Mouse (Mus musculus): ENCODE data around the gene Prl7b1.

Prl7b1 gene

DNA sequence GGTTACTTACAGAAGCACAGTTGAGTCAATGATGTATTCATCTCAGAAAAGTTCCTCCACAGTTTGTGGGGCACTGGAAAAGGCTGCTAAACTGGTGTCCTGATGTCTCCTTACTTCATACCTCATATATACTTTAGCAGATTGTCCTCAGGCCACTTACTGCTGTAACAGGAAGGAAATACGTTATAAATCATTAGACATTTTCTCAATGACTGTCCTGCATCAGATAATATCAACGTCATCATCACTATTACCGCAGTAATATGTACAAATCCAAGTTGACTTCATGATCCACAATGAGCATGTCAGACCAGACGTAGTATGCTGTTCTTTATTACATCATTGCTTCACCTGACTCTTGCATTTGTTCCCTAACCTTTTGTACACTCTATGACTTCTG lies at the start of gene Prl7b1:
Gene Prl7b1, minus strand, starts transcription at position 101 of the 400 bp plus-strand sequence.
- no peak for DNase-seq

DNA sequence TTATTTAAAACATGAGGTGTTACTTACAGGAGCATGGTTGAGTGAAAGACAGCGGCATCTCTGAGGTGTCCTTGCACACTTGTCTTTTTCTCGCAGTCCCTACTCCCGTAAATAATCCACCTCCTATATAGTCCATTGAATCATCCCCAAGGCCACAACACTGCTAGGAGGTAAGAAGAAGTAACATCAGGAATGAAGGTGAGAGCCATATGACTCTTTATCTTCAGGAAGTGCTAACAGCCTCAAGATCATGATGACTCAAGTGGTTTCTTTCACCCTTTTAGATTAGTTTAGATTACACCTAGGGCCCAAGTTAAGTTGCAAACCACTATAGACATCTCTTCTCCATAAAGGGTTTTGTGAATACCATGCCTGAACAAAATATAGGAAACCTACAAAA lies 32.0 kb upstream of the Prl7b1 start, which contains the start of gene Prl7a1:
Gene Prl7a1, minus strand, starts transcription at position 101 of the 400 bp plus-strand sequence.
- DNase-seq: no peak

DNA sequence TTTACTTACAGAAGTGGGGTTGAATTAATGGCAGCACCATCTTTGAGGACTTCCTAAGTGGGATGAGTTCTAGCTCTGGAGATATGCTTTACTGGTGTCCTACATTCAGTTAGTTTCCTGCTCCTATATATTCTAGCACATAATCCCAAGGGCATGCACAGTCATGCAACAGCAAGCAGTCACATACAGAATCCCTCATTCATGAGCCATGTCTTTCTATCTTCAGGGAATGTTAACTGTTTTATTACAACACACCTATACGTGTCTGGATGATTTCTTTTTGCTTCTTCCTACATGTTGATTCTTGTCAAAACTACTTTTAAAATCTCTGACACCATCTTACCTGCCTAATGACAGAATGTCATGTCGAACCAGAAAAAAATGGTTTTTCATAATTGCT lies 28.3 kb downstream of the Prl7b1 start, which contains the start of gene Prl8a1:
Gene Prl8a1, minus strand, starts transcription at position 101 of the 400 bp plus-strand sequence.
- no peak for DNase-seq

DNA sequence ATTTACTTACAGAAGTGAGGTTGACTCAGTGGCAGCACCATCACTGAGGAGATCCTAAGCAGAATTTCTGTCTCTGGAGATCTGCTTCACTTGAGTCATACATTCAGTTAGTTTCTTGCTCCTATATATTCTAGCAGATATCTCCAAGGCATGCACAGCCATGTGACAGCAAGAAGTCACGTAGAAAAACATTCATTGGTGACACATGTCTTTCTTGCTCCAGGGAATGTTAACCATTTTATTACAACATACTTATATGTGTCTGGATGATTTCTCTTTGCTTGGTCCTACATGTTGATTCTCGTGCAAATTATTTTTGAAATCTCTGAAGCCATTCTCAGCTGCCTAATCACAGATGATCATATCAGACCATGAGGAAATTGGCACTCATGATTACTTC lies 45.9 kb downstream of the Prl7b1 start, which contains the start of gene Prl8a9:
Gene Prl8a9, minus strand, starts transcription at position 101 of the 400 bp plus-strand sequence.
- DNase-seq: no peak

DNA sequence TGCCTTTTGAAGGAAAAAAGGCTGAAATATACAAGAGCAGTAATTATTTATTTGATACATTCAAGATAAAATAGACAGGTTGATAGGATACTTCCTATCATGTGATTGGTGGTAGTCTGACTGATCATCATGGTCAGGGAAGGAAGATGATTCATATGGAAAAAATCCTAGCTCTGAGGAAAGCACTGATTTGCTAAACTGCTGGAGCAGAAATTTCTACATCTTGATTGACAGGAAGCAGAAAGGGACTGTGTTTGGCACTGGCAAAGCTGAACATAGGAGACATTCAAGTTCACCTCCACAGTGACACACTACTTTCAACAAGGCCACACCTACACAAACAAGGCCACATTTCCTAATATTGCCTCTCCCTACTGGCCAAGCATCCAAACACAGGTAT lies 57.0 kb downstream of the Prl7b1 start:
- no peak for DNase-seq

Data from kidney, adult 8-10 months (tissue).